Mouse (Mus musculus): ENCODE measurements at regions not wholly inside any gene's neighbourhood (a gene's known extent, or its start where the extent isn't known, plus 50 kb on each side); places are given as distances from the start of the nearest gene placed in this dataset.

DNA sequence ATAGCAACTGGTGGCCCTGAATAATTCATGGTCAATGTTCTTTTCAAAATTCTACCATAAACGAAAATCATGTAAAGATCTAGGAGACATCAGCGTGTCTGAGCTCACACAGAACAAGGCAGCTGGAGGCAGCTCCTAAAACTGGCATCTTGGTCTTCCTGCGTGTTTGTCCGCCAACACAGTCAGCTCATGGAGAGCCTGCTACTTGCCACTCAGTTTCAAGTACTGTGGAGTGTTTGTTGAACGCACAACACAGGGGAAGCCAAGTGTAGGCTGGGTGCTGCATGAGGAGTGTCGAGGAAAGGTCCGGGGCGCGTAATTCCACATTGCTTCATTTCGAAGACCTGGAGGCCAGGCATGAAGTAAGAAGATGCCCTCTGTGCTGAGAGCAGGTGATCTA lies 139.0 kb upstream of the Frmd6 start:
- 87% methylated on average over 10 of the region's 10 CpGs for WGBS
- H3K4me1 ChIP-seq (ENCODE audit: control insufficient read depth, insufficient read depth, low read length), result no peaks in the 10 kb centered on the region; the same call in 1 of the 2 replicates
- H3K4me3 ChIP-seq (replicated peaks; ENCODE audit: control insufficient read depth, low read depth, low read length), result no peak overlapping the region
- TF ChIP-seq CTCF (IDR thresholded peaks at IDR 0.05; ENCODE audit: control insufficient read depth, insufficient read depth, low read length) (no peak), POLR2A (IDR thresholded peaks at IDR 0.05; ENCODE audit: borderline replicate concordance, control insufficient read depth, low read depth, low read length) (no peak)
- H3K27ac ChIP-seq (ENCODE audit: control insufficient read depth, insufficient read depth, low read depth, low read length, poor library complexity), result no peak overlapping the region

DNA sequence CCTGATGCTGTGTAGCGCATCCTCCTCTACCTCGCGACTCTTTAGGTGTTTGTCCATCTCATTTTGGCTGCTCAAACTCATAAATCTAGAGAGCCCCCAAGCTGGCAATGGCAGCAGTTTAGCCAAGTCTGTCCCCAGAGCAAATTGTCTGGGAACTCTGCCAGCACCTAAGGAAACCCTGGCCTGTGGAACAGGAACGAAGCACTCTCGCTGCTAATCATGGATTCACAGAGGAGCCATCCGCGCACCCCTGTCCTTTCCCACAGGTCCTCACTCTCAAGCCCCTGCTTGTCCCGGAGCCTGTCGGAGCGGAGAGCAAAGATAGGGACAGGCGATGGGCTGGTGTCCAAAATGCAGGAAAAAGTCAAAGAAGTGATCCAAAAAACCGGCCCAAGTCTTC lies 138.3 kb upstream of the Frmd6 start:
- Histone ChIP-seq H3K27ac (ENCODE audit: control insufficient read depth, insufficient read depth, low read depth, low read length, poor library complexity) (no peak overlapping the region), H3K4me1 (ENCODE audit: control insufficient read depth, insufficient read depth, low read length) (no peaks in the 10 kb centered on the region; the same call in 1 of the 2 replicates), H3K4me3 (replicated peaks; ENCODE audit: control insufficient read depth, low read depth, low read length) (no peak overlapping the region)
- TF ChIP-seq CTCF (IDR thresholded peaks at IDR 0.05; ENCODE audit: control insufficient read depth, insufficient read depth, low read length) (no peak), POLR2A (IDR thresholded peaks at IDR 0.05; ENCODE audit: borderline replicate concordance, control insufficient read depth, low read depth, low read length) (no peak)
- WGBS, result 85% methylated on average over 12 of the region's 12 CpGs

DNA sequence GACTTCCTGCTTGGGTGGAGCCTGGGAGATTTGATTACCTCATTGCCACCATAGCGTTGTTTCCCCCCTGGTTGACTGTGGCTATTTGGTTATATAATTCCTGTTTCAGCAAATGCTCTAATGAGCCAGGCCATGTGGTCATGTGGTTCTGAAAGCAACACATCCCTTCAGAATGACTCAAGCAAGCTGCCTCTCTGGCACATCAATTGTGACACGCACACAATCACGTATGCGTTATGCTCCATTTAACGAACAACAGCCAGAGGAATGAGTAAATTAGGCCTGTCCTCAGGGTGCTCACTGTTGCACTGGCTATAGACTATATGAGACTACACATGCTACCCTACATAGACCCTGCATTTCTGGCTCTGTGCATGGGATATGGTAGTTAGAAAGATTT lies 130.2 kb upstream of the Frmd6 start:
- H3K4me1 ChIP-seq (ENCODE audit: control insufficient read depth, insufficient read depth, low read length), result peaks cover 2% of the 10 kb centered on the region; the same call in 1 of the 2 replicates
- no peak overlapping the region for H3K27ac ChIP-seq (ENCODE audit: control insufficient read depth, insufficient read depth, low read depth, low read length, poor library complexity)
- H3K4me3 ChIP-seq (replicated peaks; ENCODE audit: control insufficient read depth, low read depth, low read length), result no peak overlapping the region
- WGBS, result 43% methylated on average over 5 of the region's 5 CpGs
- no peak for TF ChIP-seq POLR2A (IDR thresholded peaks at IDR 0.05; ENCODE audit: borderline replicate concordance, control insufficient read depth, low read depth, low read length)
- no peak for TF ChIP-seq CTCF (IDR thresholded peaks at IDR 0.05; ENCODE audit: control insufficient read depth, insufficient read depth, low read length)

DNA sequence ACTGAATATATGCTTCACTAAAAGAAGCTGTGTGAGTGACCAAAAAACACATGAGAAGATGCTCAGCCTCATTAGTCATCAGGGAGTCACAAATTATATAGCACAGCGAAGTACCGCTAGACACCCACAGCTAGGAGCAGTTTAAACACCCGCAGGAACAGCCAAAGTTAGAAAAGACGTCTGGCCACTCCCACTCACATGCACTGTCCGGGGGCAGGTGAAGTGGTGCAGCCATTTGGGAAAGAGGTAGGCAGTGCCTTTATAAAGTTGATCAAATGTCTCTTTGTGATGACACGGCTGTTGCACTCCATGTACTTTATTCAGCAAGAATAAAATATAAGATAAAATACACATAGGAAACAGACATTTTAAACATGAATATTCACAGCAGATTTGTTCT lies 129.1 kb upstream of the Frmd6 start:
- TF ChIP-seq CTCF (IDR thresholded peaks at IDR 0.05; ENCODE audit: control insufficient read depth, insufficient read depth, low read length) (no peak), POLR2A (IDR thresholded peaks at IDR 0.05; ENCODE audit: borderline replicate concordance, control insufficient read depth, low read depth, low read length) (no peak)
- WGBS, result 75% methylated on average over 6 of the region's 6 CpGs
- peaks cover 2% of the 10 kb centered on the region; the same call in 1 of the 2 replicates for H3K4me1 ChIP-seq (ENCODE audit: control insufficient read depth, insufficient read depth, low read length)
- no peak overlapping the region for H3K4me3 ChIP-seq (replicated peaks; ENCODE audit: control insufficient read depth, low read depth, low read length)
- H3K27ac ChIP-seq (ENCODE audit: control insufficient read depth, insufficient read depth, low read depth, low read length, poor library complexity), result no peak overlapping the region

DNA sequence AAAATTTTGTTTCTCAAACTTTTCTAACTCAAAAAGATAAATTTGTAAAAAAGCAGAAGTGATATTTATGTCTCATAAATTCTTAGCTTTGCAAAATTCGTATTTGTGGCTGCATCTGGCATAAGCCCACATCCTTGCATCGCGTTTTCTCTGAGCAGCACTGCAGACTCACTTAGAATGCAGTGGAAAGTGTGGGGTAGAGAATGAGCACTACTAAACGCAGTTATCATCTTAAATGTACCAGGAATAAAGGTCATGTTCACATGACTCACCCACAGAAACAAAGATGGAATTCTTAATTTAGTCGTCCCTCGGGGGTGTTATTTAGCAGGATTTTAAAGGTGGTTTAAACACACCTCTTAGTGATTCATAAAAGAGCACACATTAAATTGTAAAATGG lies 126.8 kb upstream of the Frmd6 start:
- Histone ChIP-seq H3K27ac (ENCODE audit: control insufficient read depth, insufficient read depth, low read depth, low read length, poor library complexity) (no peak overlapping the region), H3K4me3 (replicated peaks; ENCODE audit: control insufficient read depth, low read depth, low read length) (no peak overlapping the region), H3K4me1 (ENCODE audit: control insufficient read depth, insufficient read depth, low read length) (peaks cover 2% of the 10 kb centered on the region; the same call in 1 of the 2 replicates)
- no peak for TF ChIP-seq POLR2A (IDR thresholded peaks at IDR 0.05; ENCODE audit: borderline replicate concordance, control insufficient read depth, low read depth, low read length)
- TF ChIP-seq CTCF (IDR thresholded peaks at IDR 0.05; ENCODE audit: control insufficient read depth, insufficient read depth, low read length), result no peak
- 10% methylated on average over 6 of the region's 6 CpGs for WGBS

DNA sequence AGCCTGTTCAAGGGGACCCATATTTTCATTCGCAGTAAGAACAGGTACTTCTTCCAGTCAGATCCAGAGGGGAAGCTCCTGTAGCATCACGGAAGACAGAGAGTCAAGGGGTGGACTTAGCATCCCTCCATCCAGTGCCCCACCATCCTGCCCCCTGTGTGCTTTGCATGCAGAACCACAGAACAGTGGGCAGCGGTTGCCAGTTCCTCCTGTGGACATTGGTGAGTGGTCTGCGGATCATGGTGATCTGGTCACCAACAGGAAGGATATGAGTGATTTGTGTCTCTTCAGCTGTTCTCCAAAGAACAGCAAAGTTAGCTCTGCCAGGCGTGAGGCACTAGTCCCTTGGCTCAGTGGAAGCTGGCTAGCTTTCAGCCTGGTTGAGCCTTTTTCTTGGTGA lies 122.8 kb upstream of the Frmd6 start:
- Histone ChIP-seq H3K4me3 (replicated peaks; ENCODE audit: control insufficient read depth, low read depth, low read length) (no peak overlapping the region), H3K4me1 (ENCODE audit: control insufficient read depth, insufficient read depth, low read length) (no peaks in the 10 kb centered on the region; the same call in 1 of the 2 replicates), H3K27ac (ENCODE audit: control insufficient read depth, insufficient read depth, low read depth, low read length, poor library complexity) (no peak overlapping the region)
- 60% methylated on average over 5 of the region's 5 CpGs for WGBS
- no peak for TF ChIP-seq POLR2A (IDR thresholded peaks at IDR 0.05; ENCODE audit: borderline replicate concordance, control insufficient read depth, low read depth, low read length)
- TF ChIP-seq CTCF (IDR thresholded peaks at IDR 0.05; ENCODE audit: control insufficient read depth, insufficient read depth, low read length), result no peak

DNA sequence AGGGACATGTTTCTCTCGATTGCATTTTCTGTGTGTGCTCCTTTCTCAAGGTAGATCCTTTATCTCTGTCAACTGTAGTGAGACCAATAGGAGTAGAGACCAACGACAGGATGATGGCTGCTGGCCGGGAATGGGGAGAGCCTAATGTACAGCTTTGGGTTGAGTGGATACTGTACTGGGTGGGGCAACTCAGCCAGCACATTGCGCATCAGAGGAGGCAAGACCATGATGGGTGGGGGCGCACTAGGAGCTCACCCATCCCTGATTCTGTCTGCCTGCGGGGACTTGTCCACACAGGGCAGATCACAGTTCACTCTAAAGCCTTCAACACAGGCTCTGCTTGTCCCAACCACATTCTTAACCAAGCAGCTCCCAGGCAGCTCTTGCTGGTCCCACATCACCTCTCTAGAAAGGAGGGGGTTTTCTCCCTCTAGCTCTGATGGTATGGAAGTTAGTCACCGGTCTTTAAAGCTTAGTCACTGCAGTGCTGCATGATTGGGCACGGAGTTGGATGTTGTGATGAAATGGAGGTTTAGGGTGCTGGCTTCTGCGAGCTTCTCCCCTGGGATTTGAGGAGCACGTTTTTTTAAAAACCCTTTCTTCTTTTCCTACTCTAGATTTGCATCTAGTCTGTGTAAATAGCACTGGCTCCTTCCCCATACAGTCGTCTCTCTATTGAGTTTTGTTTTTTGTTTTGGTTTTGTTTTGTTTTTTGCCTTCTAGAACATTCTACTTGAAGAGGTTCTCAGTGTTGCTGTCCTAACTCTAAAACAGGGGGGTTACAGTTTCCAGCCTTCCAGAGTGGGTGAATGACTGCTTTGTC lies 118.3 kb upstream of the Frmd6 start:
- Histone ChIP-seq H3K4me3 (replicated peaks; ENCODE audit: control insufficient read depth, low read depth, low read length) (no peak overlapping the region), H3K27ac (ENCODE audit: control insufficient read depth, insufficient read depth, low read depth, low read length, poor library complexity) (no peak overlapping the region), H3K4me1 (ENCODE audit: control insufficient read depth, insufficient read depth, low read length) (no peaks in the 10 kb centered on the region)
- TF ChIP-seq CTCF (IDR thresholded peaks at IDR 0.05; ENCODE audit: control insufficient read depth, insufficient read depth, low read length), result no peak
- no peak for TF ChIP-seq POLR2A (IDR thresholded peaks at IDR 0.05; ENCODE audit: borderline replicate concordance, control insufficient read depth, low read depth, low read length)
- 68% methylated on average over 11 of the region's 11 CpGs for WGBS

DNA sequence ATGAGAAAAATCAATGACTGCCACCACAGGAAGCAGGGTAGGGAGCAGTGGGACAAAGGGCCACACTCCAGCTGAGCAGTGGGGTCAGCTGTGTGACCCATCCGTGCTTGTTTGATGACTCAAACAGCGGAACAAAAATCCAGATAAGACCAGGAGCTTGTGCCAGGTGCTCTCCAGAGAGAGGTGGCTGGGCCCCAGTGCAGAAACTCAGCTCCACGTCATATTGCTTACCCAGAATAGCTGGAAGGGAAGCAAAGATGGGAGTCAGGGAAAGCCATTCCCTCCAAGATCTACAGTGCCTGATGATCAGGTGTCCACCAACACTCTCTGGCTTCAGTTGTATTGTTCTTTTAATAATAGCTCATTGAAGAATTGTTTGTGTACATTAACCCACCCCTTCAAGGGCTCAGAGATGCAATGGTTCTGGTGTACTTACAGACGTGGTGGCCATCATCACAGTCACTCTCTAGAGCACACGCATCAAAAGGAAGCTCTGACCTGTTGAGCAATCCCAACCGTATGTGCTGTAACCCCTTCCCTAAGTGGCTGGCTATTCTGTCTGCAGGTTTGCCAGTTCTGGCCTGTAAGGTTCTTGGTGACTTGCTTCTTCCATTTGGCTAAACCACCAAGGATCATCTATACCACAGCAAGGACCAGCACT lies 117.6 kb upstream of the Frmd6 start:
- Histone ChIP-seq H3K27ac (ENCODE audit: control insufficient read depth, insufficient read depth, low read depth, low read length, poor library complexity) (no peak overlapping the region), H3K4me1 (ENCODE audit: control insufficient read depth, insufficient read depth, low read length) (no peaks in the 10 kb centered on the region), H3K4me3 (replicated peaks; ENCODE audit: control insufficient read depth, low read depth, low read length) (no peak overlapping the region)
- no peak for TF ChIP-seq POLR2A (IDR thresholded peaks at IDR 0.05; ENCODE audit: borderline replicate concordance, control insufficient read depth, low read depth, low read length)
- no peak for TF ChIP-seq CTCF (IDR thresholded peaks at IDR 0.05; ENCODE audit: control insufficient read depth, insufficient read depth, low read length)
- 52% methylated on average over 6 of the region's 6 CpGs for WGBS
